Mouse (Mus musculus) stomach, embryonic 15.5 days (tissue): ENCODE results near the gene Abcc12. TPM values are rescaled to one million over a fixed set of nuclear protein-coding genes. Genes with fewer than 3 reads are reported as not detected.

Experiments used
- ATAC-seq: fragments of 200-750 bp; cut with Nextera tagmentation; 2 replicates; pipeline ENCODE4 v1.8.0; 2017; ENCODE audit warnings: low read depth, moderate number of reproducible peaks, moderate TSS enrichment; ENCODE audit not compliant: insufficient read depth, low FRiP score
- H3K27ac ChIP-seq: fragments of 300-500 bp; sonication (generic); 2 replicates; pipeline ENCODE4 v1.5.1; 2015; ENCODE audit warnings: mild to moderate bottlenecking, inconsistent platforms
- H3K27me3 ChIP-seq: fragments of 300-500 bp; sonication (generic); replicated peaks from 2 replicates; pipeline ENCODE4 v1.6.1; 2015; ENCODE audit warnings: inconsistent platforms
- H3K36me3 ChIP-seq: fragments of 300-500 bp; sonication (generic); 2 replicates; pipeline ENCODE4 v1.6.1; 2015; ENCODE audit warnings: inconsistent platforms
- H3K4me1 ChIP-seq: fragments of 300-500 bp; sonication (generic); 2 replicates; pipeline ENCODE4 v1.6.1; 2015; ENCODE audit warnings: inconsistent platforms
- H3K4me2 ChIP-seq: fragments of 300-500 bp; sonication (generic); 2 replicates; pipeline ENCODE4 v1.6.1; 2015; ENCODE audit warnings: mild to moderate bottlenecking, inconsistent platforms
- H3K4me3 ChIP-seq: fragments of 300-500 bp; sonication (generic); replicated peaks from 2 replicates; pipeline ENCODE4 v1.5.1; 2015; ENCODE audit warnings: inconsistent platforms
- H3K9ac ChIP-seq: fragments of 300-500 bp; sonication (generic); 2 replicates; pipeline ENCODE4 v1.6.1; 2015; ENCODE audit warnings: inconsistent platforms
- H3K9me3 ChIP-seq: fragments of 300-500 bp; sonication (generic); 2 replicates; pipeline ENCODE4 v1.6.1; 2016; ENCODE audit warnings: inconsistent platforms
- WGBS: fragments of 180-500 bp; shearing (Covaris S2); methylation state at CpG from one replicate; pipeline ENCODE4 v1.1.7; 2015; 5-methylcytosine and 5-hydroxymethylcytosine counted together
- microRNA-seq: library from miRNA; unstranded; fragments of <30 nt; microRNA quantifications from one replicate; pipeline ENCODE4, GENCODE M21; 2016
- polyA plus RNA-seq: library from polyadenylated mRNA; unstranded; fragments of >200 nt; fragmentation: Nextera tagmentation; extraction: Ambion mirVana; gene quantifications from 2 replicates; pipeline ENCODE4 v1.2.1, GENCODE M21; 2015

The Abcc12 gene
- polyA plus RNA-seq, 1 experiment from 2014 or later, result 0.24 TPM

GRCm38 (mm10) chr8:86438983-86439299, 141.5 kb downstream of the Abcc12 start:
- H3K9ac ChIP-seq, result no peak overlapping the region
- H3K36me3 ChIP-seq, result no peaks in the 10 kb centered on the region
- no peak overlapping the region for H3K4me3 ChIP-seq
- ATAC-seq, result no peak
- no peaks in the 10 kb centered on the region for H3K27me3 ChIP-seq
- H3K9me3 ChIP-seq, result no peaks in the 10 kb centered on the region
- 80% methylated on average over 3 of the region's 3 CpGs for WGBS
- H3K27ac ChIP-seq, result no peak overlapping the region
- H3K4me2 ChIP-seq, result no peak overlapping the region
- no peaks in the 10 kb centered on the region for H3K4me1 ChIP-seq

- Histone ChIP-seq H3K4me1 (no peaks in the 10 kb centered on the region), H3K9ac (no peak overlapping the region), H3K4me2 (no peak overlapping the region), H3K27me3 (no peaks in the 10 kb centered on the region), H3K27ac (no peak overlapping the region), H3K4me3 (no peak overlapping the region), H3K36me3 (no peaks in the 10 kb centered on the region), H3K9me3 (no peaks in the 10 kb centered on the region)
- ATAC-seq, result no peak
- WGBS, result 66% methylated on average over 5 of the region's 5 CpGs
Observed at GRCm38 (mm10) chr8:86438133-86438982, 142.1 kb downstream of the Abcc12 start.

- Histone ChIP-seq H3K4me3 (no peak overlapping the region), H3K27me3 (no peaks in the 10 kb centered on the region), H3K4me1 (no peaks in the 10 kb centered on the region), H3K36me3 (no peaks in the 10 kb centered on the region), H3K4me2 (no peak overlapping the region), H3K9me3 (no peaks in the 10 kb centered on the region), H3K27ac (no peak overlapping the region), H3K9ac (no peak overlapping the region)
- no peak for ATAC-seq
- 69% methylated on average over 1 of the region's 1 CpGs for WGBS
Observed at GRCm38 (mm10) chr8:86437418-86437817, 143.1 kb downstream of the Abcc12 start.

Small RNA genes lying within 50 kb of the gene (microRNA-seq; reads per million reads assigned to microRNA genes)
- not detected for gene Gm44348

Other genes with a start within 250 kb of the Abcc12 start
- 51.3 and 54.0 TPM in 2 replicates for gene Lonp2, start 43.4 kb upstream of the Abcc12 start, polyA plus RNA-seq
- gene Gm10638, start 165.0 kb upstream of the Abcc12 start, polyA plus RNA-seq, result 3.6 and 3.7 TPM in 2 replicates
- 38.3 and 40.7 TPM in 2 replicates for gene Siah1a, start 165.2 kb upstream of the Abcc12 start, polyA plus RNA-seq